Mouse (Mus musculus) neural tube, embryonic 15.5 days (tissue): ENCODE measurements around the gene Mfng. TPM values are rescaled to one million over a fixed set of nuclear protein-coding genes. Genes with fewer than 3 reads are reported as not detected.

Experiments used
- ATAC-seq: fragments of 200-750 bp; cut with Nextera tagmentation; 2 replicates; pipeline ENCODE4 v1.8.0; 2017; ENCODE audit warnings: mild to moderate bottlenecking, moderate TSS enrichment, moderate library complexity; ENCODE audit not compliant: low FRiP score
- H3K27ac ChIP-seq: fragments of 300-500 bp; sonication (generic); replicated peaks from 2 replicates; pipeline ENCODE4 v1.5.1; 2015; ENCODE audit warnings: mild to moderate bottlenecking, inconsistent platforms
- H3K27me3 ChIP-seq: fragments of 300-500 bp; sonication (generic); replicated peaks from 2 replicates; pipeline ENCODE4 v1.6.1; 2015; ENCODE audit warnings: inconsistent platforms
- H3K36me3 ChIP-seq: fragments of 300-500 bp; sonication (generic); 2 replicates; pipeline ENCODE4 v1.6.1; 2015; ENCODE audit warnings: inconsistent platforms
- H3K4me1 ChIP-seq: fragments of 300-500 bp; sonication (generic); 2 replicates; pipeline ENCODE4 v1.6.1; 2015; ENCODE audit warnings: inconsistent platforms
- H3K4me2 ChIP-seq: fragments of 300-500 bp; sonication (generic); 2 replicates; pipeline ENCODE4 v1.6.1; 2015; ENCODE audit warnings: inconsistent platforms, mild to moderate bottlenecking, moderate library complexity
- H3K4me3 ChIP-seq: fragments of 300-500 bp; sonication (generic); replicated peaks from 2 replicates; pipeline ENCODE4 v1.5.1; 2015; ENCODE audit warnings: mild to moderate bottlenecking, inconsistent platforms
- H3K9ac ChIP-seq: fragments of 300-500 bp; sonication (generic); replicated peaks from 2 replicates; pipeline ENCODE4 v1.6.1; 2015; ENCODE audit warnings: mild to moderate bottlenecking, inconsistent platforms
- H3K9me3 ChIP-seq: fragments of 300-500 bp; sonication (generic); replicated peaks from 2 replicates; pipeline ENCODE4 v1.6.1; 2016; ENCODE audit warnings: inconsistent platforms
- WGBS: fragments of 180-500 bp; shearing (Covaris S2); methylation state at CpG from one replicate; pipeline ENCODE4 v1.1.7; 2015; ENCODE audit warnings: mixed read lengths; 5-methylcytosine and 5-hydroxymethylcytosine counted together
- polyA plus RNA-seq: library from polyadenylated mRNA; unstranded; fragments of >200 nt; fragmentation: Nextera tagmentation; extraction: Ambion mirVana; gene quantifications from 2 replicates; pipeline ENCODE4 v1.2.1, GENCODE M21; 2015

The Mfng gene
- polyA plus RNA-seq, 1 experiment from 2014 or later, result 14.5 TPM

DNA sequence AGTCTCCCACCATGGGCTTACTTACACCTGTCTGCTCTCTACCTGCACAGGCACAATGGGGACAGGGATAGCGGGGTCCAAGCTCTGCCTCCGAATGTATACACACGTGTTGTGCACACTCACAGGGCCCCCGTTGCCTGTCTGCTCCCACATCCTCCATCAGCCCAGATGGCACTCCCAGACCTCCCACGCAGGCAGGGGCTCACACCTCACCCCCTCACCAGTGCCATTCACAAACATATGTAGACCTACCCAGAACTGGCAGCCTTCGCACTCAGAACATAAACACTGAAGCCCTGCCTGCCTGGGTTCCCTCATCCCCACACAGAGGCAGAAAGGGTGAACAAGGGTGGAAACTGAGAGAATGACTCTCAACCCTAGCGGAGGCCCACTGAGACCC is 61.3 kb downstream of the Mfng start:
- Histone ChIP-seq H3K27me3 (peaks cover 28% of the 10 kb centered on the region), H3K4me2 (peak overlapping the region; percentile 63), H3K9ac (no peak overlapping the region), H3K4me3 (peak overlapping the region; percentile 34; the same call in 1 of the 2 replicates), H3K27ac (no peak overlapping the region), H3K4me1 (peaks cover 68% of the 10 kb centered on the region), H3K36me3 (no peaks in the 10 kb centered on the region), H3K9me3 (no peaks in the 10 kb centered on the region)
- no peak for ATAC-seq
- WGBS, result 62% methylated on average over 7 of the region's 7 CpGs

DNA sequence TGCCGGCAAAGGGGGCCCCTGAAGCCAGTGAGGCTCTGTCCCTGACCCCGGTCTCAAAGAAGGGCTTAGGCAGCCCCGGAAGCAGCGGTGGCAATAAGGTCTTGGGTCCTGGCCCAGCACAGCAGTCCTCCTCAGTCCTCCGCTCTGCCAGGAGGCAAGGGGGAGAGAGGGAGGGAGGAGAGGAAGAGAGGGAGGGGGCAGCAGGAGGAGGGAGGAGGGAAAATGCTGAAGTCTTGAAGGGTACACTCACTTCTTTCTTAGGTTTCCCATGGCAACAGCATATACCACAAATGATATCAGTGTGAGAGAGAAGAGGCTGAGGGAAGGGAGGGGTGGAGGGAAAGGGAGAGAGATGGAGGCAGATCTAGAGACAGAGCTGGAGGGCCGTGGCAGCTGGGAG is 62.6 kb downstream of the Mfng start:
- no peaks in the 10 kb centered on the region for H3K36me3 ChIP-seq
- WGBS, result 36% methylated on average over 6 of the region's 6 CpGs
- peak; percentile 21; the same call in 1 of the 2 replicates for ATAC-seq
- H3K27ac ChIP-seq, result peak overlapping the region; percentile 45
- peaks cover 22% of the 10 kb centered on the region for H3K27me3 ChIP-seq
- 0 out of 2 replicates have a peak overlapping the region, but pooled peaks have one; percentile 17 for H3K9ac ChIP-seq
- H3K4me3 ChIP-seq, result no peak overlapping the region
- peak overlapping the region; percentile 20 for H3K4me2 ChIP-seq
- no peaks in the 10 kb centered on the region for H3K9me3 ChIP-seq
- H3K4me1 ChIP-seq, result peaks cover 55% of the 10 kb centered on the region

DNA sequence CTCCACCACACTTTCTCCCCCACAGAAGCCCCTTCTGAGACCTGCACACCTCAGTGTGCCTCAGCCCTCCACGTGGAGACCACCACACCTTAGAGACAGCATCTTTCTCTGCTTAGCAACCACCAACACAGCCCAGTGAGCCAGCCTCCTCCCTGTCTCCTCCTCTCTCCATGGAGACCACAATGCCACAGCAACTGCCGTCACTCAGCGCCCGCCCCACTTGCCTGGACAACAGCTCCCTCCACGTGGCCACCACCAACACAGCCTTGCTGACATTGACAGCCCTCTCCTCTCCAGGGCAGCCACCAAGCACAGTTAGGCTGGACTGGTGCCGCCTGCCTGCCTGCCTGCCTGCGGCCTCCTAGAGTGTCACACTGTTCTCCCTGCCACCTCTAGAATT is 63.5 kb downstream of the Mfng start:
- no peak for ATAC-seq
- Histone ChIP-seq H3K4me2 (peak overlapping the region; percentile 20), H3K27ac (no peak overlapping the region), H3K9ac (0 out of 2 replicates have a peak overlapping the region, but pooled peaks have one; percentile 20), H3K27me3 (peaks cover 18% of the 10 kb centered on the region), H3K4me3 (no peak overlapping the region), H3K36me3 (no peaks in the 10 kb centered on the region), H3K9me3 (no peaks in the 10 kb centered on the region), H3K4me1 (peaks cover 51% of the 10 kb centered on the region)
- WGBS, result 9% methylated on average over 7 of the region's 7 CpGs

DNA sequence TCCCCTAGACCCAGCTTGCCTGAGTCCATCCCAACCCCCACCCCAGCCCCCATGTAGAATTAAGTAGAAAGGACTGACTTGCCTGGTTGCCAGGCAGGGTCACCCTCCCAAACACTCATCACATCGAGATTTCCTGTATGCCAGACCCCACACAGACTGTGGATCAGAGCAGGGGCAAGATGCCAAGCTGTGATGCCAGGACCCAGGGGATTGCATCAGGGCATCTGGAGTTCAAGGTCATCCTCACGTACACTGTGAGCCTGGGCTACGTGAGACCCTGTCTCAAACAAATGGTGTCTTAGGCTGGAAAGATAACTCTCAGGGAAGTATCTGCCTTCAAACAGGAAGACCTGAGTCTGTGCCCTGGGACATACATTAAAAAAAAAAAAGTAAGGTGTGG is 66.6 kb downstream of the Mfng start:
- Histone ChIP-seq H3K27me3 (0 out of 2 replicates have a peak, but pooled peaks cover 1% of the 10 kb centered on the region), H3K4me1 (peaks cover 32% of the 10 kb centered on the region), H3K27ac (no peak overlapping the region), H3K4me2 (no peak overlapping the region), H3K36me3 (no peaks in the 10 kb centered on the region), H3K4me3 (no peak overlapping the region), H3K9ac (no peak overlapping the region), H3K9me3 (no peaks in the 10 kb centered on the region)
- no peak for ATAC-seq
- WGBS, result 42% methylated on average over 3 of the region's 3 CpGs

Other genes with a start within 250 kb of the Mfng start
- gene C1qtnf6, start 242.1 kb downstream of the Mfng start, polyA plus RNA-seq, result 7.7 and 12.9 TPM in 2 replicates
- 0.50 and 0.57 TPM in 2 replicates for gene Sstr3, start 228.8 kb downstream of the Mfng start, polyA plus RNA-seq
- 6.7 and 77.0 TPM in 2 replicates for gene Rac2, start 200.7 kb downstream of the Mfng start, polyA plus RNA-seq
- gene Cyth4, start 176.4 kb downstream of the Mfng start, polyA plus RNA-seq, result 7.3 and 13.2 TPM in 2 replicates
- 9.8 and 10.6 TPM in 2 replicates for gene Elfn2, start 54.7 kb downstream of the Mfng start, polyA plus RNA-seq
- gene Card10, start 29.6 kb upstream of the Mfng start, polyA plus RNA-seq, result 1.9 and 3.7 TPM in 2 replicates
- gene Cdc42ep1, start 69.1 kb upstream of the Mfng start, polyA plus RNA-seq, result 12.0 and 16.2 TPM in 2 replicates
- gene Lgals2, start 82.1 kb upstream of the Mfng start, polyA plus RNA-seq, result 26.1 TPM in 1 of 2 replicates, not detected in the other
- gene Gga1, start 103.7 kb upstream of the Mfng start, polyA plus RNA-seq, result 42.6 and 44.1 TPM in 2 replicates
- not detected in 2 replicates for gene Gm49510, start 126.2 kb upstream of the Mfng start, polyA plus RNA-seq
- 3.7 and 16.9 TPM in 2 replicates for gene Sh3bp1, start 126.3 kb upstream of the Mfng start, polyA plus RNA-seq
- gene Pdxp, start 140.4 kb upstream of the Mfng start, polyA plus RNA-seq, result 64.2 and 76.9 TPM in 2 replicates
- 218 and 380 TPM in 2 replicates for gene Lgals1, start 153.2 kb upstream of the Mfng start, polyA plus RNA-seq
- gene Nol12, start 161.5 kb upstream of the Mfng start, polyA plus RNA-seq, result 63.0 and 63.2 TPM in 2 replicates
- gene Triobp, start 174.2 kb upstream of the Mfng start, polyA plus RNA-seq, result 30.6 and 39.7 TPM in 2 replicates